Mouse (Mus musculus) CH12.LX (cell line): ENCODE data around the gene Slc5a4b. TPM values are rescaled to one million over a fixed set of nuclear protein-coding genes. Genes with fewer than 3 reads are reported as not detected.
"Not testable (repeated sequence)": the region's sequence is repeated elsewhere in the genome, so short reads cannot be mapped to it uniquely, and the experiment has no call there.

Source experiments
- DNase-seq: peaks from one replicate; pipeline ENCODE4 v3.0.0-alpha.2; 2013; ENCODE audit errors: extremely low read depth
- H3K27ac ChIP-seq: 2 replicates; pipeline ENCODE4 v1.5.1; 2012; ENCODE audit warnings: low read depth, mild to moderate bottlenecking, control low read depth, moderate library complexity; ENCODE audit not compliant: insufficient read depth
- H3K27me3 ChIP-seq: replicated peaks from 2 replicates; pipeline ENCODE3; 2012; ENCODE audit warnings: inconsistent platforms
- H3K36me3 ChIP-seq, 2 experiments: replicated peaks in 1 of 2; 2 replicates each; pipeline versions ENCODE3 to v1.6.1; 2012; ENCODE audit warnings: inconsistent platforms in 1 of 2, low read length in 1 of 2, mild to moderate bottlenecking in 1 of 2, mixed read lengths in 1 of 2, moderate library complexity in 1 of 2; ENCODE audit not compliant: control insufficient read depth in 1 of 2, insufficient read depth in 1 of 2
- H3K4me1 ChIP-seq, 2 experiments: 2 replicates each; pipeline ENCODE4 v1.6.1; 2012; ENCODE audit warnings: inconsistent platforms in 1 of 2, moderate library complexity in 1 of 2; ENCODE audit not compliant: insufficient read depth in 2 of 2, control insufficient read depth in 1 of 2
- H3K4me2 ChIP-seq: 2 replicates; pipeline ENCODE4 v1.6.1; 2012; ENCODE audit warnings: low read depth, mild to moderate bottlenecking, control low read depth; ENCODE audit not compliant: poor library complexity, insufficient read depth, severe bottlenecking
- H3K4me3 ChIP-seq, 3 experiments: fragments of 150-350 bp in 1 of 3; sonication (generic) in 1 of 3; replicated peaks in 1 of 3; 2 replicates each; pipeline versions ENCODE3 to v1.5.1; 2011 to 2012; ENCODE audit warnings: low read depth in 2 of 3, low read length in 2 of 3, mild to moderate bottlenecking in 2 of 3, moderate library complexity in 2 of 3, control low read depth in 1 of 3, improper control_type of control experiment in 1 of 3, inconsistent platforms in 1 of 3, mixed read lengths in 1 of 3; ENCODE audit not compliant: poor library complexity in 1 of 3
- H3K79me2 ChIP-seq: replicated peaks from 2 replicates; pipeline ENCODE4 v1.6.1; 2012; ENCODE audit warnings: mild to moderate bottlenecking, moderate library complexity; ENCODE audit not compliant: control insufficient read depth, poor library complexity, insufficient read depth, severe bottlenecking; ENCODE audit errors: extremely low read depth
- H3K9ac ChIP-seq: 2 replicates; pipeline ENCODE4 v1.6.1; 2012; ENCODE audit warnings: low read depth, mild to moderate bottlenecking, control low read depth, moderate library complexity; ENCODE audit not compliant: insufficient read depth
- H3K9me3 ChIP-seq: replicated peaks from 2 replicates; pipeline ENCODE3; 2012; ENCODE audit warnings: low read length, inconsistent platforms, mixed read lengths
- BHLHE40 ChIP-seq: IDR thresholded peaks from 2 replicates; pipeline ENCODE4 v1.6.1; 2011; ENCODE audit warnings: mild to moderate bottlenecking, low read depth, low read length, improper control_type of control experiment
- CHD1 ChIP-seq: IDR thresholded peaks from 2 replicates; pipeline ENCODE4 v1.6.1; 2012; ENCODE audit warnings: low read depth, low read length, improper control_type of control experiment, inconsistent platforms
- HCFC1 ChIP-seq: IDR thresholded peaks from 2 replicates; pipeline ENCODE4 v1.6.1; 2012; ENCODE audit warnings: low read depth, mild to moderate bottlenecking, inconsistent platforms, low read length, improper control_type of control experiment
- IRF4 ChIP-seq: IDR thresholded peaks from 2 replicates; pipeline ENCODE4 v1.6.1; 2014; ENCODE audit warnings: low read depth, mild to moderate bottlenecking, inconsistent platforms, low read length, improper control_type of control experiment
- MXI1 ChIP-seq: IDR thresholded peaks from 2 replicates; pipeline ENCODE4 v1.6.1; 2011; ENCODE audit warnings: mild to moderate bottlenecking, low read depth, low read length, improper control_type of control experiment
- NELFE ChIP-seq: IDR thresholded peaks from 2 replicates; pipeline ENCODE4 v1.6.1; 2011; ENCODE audit warnings: low read depth, low read length, improper control_type of control experiment
- PAX5 ChIP-seq: IDR thresholded peaks from 2 replicates; pipeline ENCODE4 v1.6.1; 2012; ENCODE audit warnings: low read length, inconsistent platforms, mixed read lengths
- POLR2A ChIP-seq: IDR thresholded peaks from 2 replicates; pipeline ENCODE4 v1.6.1; 2011; ENCODE audit warnings: low read depth, mild to moderate bottlenecking, improper control_type of control experiment, low read length
- RAD21 ChIP-seq: IDR thresholded peaks from 2 replicates; pipeline ENCODE4 v1.6.1; 2011; ENCODE audit warnings: low read depth, mild to moderate bottlenecking, low read length, improper control_type of control experiment, moderate library complexity
- SIN3A ChIP-seq: IDR thresholded peaks from 2 replicates; pipeline ENCODE4 v1.6.1; 2012; ENCODE audit warnings: low read length, improper control_type of control experiment, inconsistent platforms
- USF1 ChIP-seq: IDR thresholded peaks from 2 replicates; pipeline ENCODE4 v1.6.1; 2014; ENCODE audit warnings: low read depth, mild to moderate bottlenecking, inconsistent platforms, low read length, improper control_type of control experiment
- dilution Hi-C: fragments of 300-500 bp; cut with MboI; formaldehyde crosslinking; loops from 2 replicates; pipeline ENCODE4 v1.14.3; 2020; ENCODE audit warnings: low sequenced_read_pairs; ENCODE audit not compliant: extremely low pct_unique_long_range_greater_than_20kb, extremely low pct_ligation_motif_present
- in situ Hi-C: fragments of 300-500 bp; cut with MboI; formaldehyde crosslinking; loops from 3 replicates; pipeline ENCODE4 v1.14.3; 2019; ENCODE audit warnings: low sequenced_read_pairs, low pct_ligation_motif_present, low pct_unique_long_range_greater_than_20kb, mixed read lengths
- polyA plus RNA-seq: library from polyadenylated mRNA; unstranded; fragments of >175 nt; gene quantifications from 2 replicates; pipeline ENCODE4 v1.2.1, GENCODE M21; 2012; ENCODE audit warnings: low read depth; ENCODE audit not compliant: insufficient read length
- total RNA-seq, 2 experiments: library from RNA; depleted of rRNA; stranded (reverse); fragments of 300-350 nt in 1 of 2; fragments of >200 nt in 1 of 2; gene quantifications; 2 replicates each; pipeline ENCODE4 v1.2.3; 2012 to 2014

The Slc5a4b gene
- total and polyA plus RNA-seq, 3 experiments = not detected

GRCm38 (mm10) chr10:76096580-76096979, 14.2 kb downstream of the Slc5a4b start:
- no peak for DNase-seq
- dilution Hi-C loops = no loop called here
- no peak for TF ChIP-seq CHD1
- Histone ChIP-seq H3K27ac (no peak overlapping the region), H3K27me3 (no peaks in the 10 kb centered on the region), H3K36me3 (no peaks in the 10 kb centered on the region), H3K4me2 (no peak overlapping the region), H3K9ac (no peak overlapping the region), H3K4me1 (0 out of 4 replicates have a peak, but pooled peaks cover 0 to 3% of the 10 kb centered on the region in 2 experiments), H3K79me2 (no peaks in the 10 kb centered on the region), H3K4me3 (no peak overlapping the region), H3K9me3 (no peaks in the 10 kb centered on the region)
- in situ Hi-C loops = no loop called here

- H3K27ac ChIP-seq, H3K79me2 ChIP-seq, H3K4me1 ChIP-seq, dilution Hi-C loops, H3K4me2 ChIP-seq, in situ Hi-C loops, DNase-seq, H3K36me3 ChIP-seq, H3K9ac ChIP-seq, H3K27me3 ChIP-seq, H3K4me3 ChIP-seq: not testable (repeated sequence)
- H3K9me3 ChIP-seq = peaks cover 10% of the 10 kb centered on the region
These were observed 33.8 kb downstream of the Slc5a4b start for GRCm38 (mm10) chr10:76077008-76077407.

- in situ Hi-C loops, H3K4me3 ChIP-seq, H3K27me3 ChIP-seq, DNase-seq, H3K4me2 ChIP-seq, H3K27ac ChIP-seq, dilution Hi-C loops, H3K9ac ChIP-seq, H3K36me3 ChIP-seq, H3K4me1 ChIP-seq, H3K79me2 ChIP-seq: not testable (repeated sequence)
- H3K9me3 ChIP-seq = peaks cover 10% of the 10 kb centered on the region
These were observed 38.7 kb downstream of the Slc5a4b start for GRCm38 (mm10) chr10:76072080-76072479.

DNA sequence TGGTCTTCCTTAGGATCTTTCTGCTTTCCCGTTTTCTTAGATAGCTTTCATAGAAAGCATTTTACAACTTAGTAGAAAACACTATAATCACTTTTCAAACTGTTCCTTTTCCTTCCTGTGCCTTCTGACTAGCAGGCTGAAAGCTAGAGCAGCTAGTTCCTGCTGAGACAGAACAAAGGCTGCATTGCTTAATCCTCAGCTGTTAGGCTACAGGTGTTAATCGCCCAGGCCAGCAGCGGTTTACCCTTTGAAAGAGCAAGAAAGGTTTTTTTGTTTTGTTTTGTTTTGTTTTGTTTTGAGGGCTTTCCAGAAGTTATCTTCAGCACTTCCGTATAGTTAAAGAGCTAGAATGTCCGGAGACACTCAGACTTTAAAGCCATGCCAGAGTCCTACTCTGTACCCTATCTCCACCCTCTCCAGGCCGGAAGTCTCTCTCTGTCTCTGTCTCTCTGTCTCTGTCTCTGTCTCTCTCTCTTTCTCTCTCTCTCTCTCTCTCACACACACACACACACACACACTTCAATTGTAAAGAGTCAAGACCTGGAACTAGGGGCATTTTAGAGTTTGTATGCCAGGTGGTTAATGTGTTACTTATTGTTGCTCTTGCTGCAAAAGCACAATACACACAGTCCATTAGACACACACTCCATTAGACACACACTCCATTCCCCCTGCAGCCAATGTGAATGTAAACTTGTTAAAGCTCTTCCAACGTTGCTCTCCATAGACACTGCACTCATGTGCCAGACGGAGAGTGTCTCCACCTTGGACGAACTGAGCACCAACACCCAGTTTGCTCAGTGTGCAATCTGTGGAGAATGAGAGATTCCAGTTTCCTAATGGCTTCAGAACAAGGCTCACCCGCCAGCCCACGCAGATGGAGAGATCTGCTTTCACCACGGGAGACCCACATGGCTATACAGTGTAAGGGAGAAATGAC, 42.8 kb downstream of the Slc5a4b start:
- H3K27me3 ChIP-seq = no peaks in the 10 kb centered on the region
- H3K4me3 ChIP-seq = no peak overlapping the region
- no peaks in the 10 kb centered on the region for H3K36me3 ChIP-seq
- H3K4me1 ChIP-seq = no peaks in the 10 kb centered on the region
- in situ Hi-C loops = no loop called here
- H3K9me3 ChIP-seq = no peaks in the 10 kb centered on the region
- no peak overlapping the region for H3K4me2 ChIP-seq
- dilution Hi-C loops = no loop called here
- H3K9ac ChIP-seq = no peak overlapping the region
- DNase-seq = no peak
- TF ChIP-seq HCFC1 = no peak
- TF ChIP-seq USF1 = no peak
- no peak for TF ChIP-seq NELFE
- no peak for TF ChIP-seq PAX5
- no peak for TF ChIP-seq MXI1
- no peak for TF ChIP-seq POLR2A
- no peak for TF ChIP-seq SIN3A
- no peak for TF ChIP-seq RAD21
- no peak for TF ChIP-seq IRF4
- TF ChIP-seq BHLHE40 = no peak
- no peak overlapping the region for H3K27ac ChIP-seq
- no peaks in the 10 kb centered on the region for H3K79me2 ChIP-seq
